10 mouse cellular contexts compared by ENCODE assay signal in genomic region chr17:75017423-75017822, GRCm38 (mm10). TPM values are rescaled to one million over a fixed set of nuclear protein-coding genes. Genes with fewer than 3 reads are reported as not detected.
DNase-seq lines count a peak whose midpoint lies in the region; ATAC-seq and TF ChIP-seq lines count a peak whose summit lies in the region.
"Had no signal": no experiment of that assay in that cellular context is flagged by ENCODE, and none has a peak within 500 bp of the region (broad histone marks: within the 10 kb centered on the region; RNA-seq: fewer than 3 reads in every experiment).

No protein-coding gene starts in this region.

- no peak overlapping the region for H3K4me3 ChIP-seq in hindbrain, postnatal 0 days (ENCODE audit: low read length)
- H3K4me3 ChIP-seq in heart, embryonic 11.5 days (ENCODE audit: low read depth, low read length) = no peak overlapping the region
- H3K4me3 ChIP-seq: heart, embryonic 15.5 days; neural tube, embryonic 12.5 days had no signal

- H3K9me3 ChIP-seq in hindbrain, postnatal 0 days (ENCODE audit: low read length) = no peaks in the 10 kb centered on the region
- H3K9me3 ChIP-seq in heart, embryonic 11.5 days (replicated peaks; ENCODE audit: control insufficient read depth, low read length) = no peaks in the 10 kb centered on the region
- H3K9me3 ChIP-seq: heart, embryonic 15.5 days; neural tube, embryonic 12.5 days had no signal

- intact Hi-C loops in left cerebral cortex, postnatal 14 days (cut with DNase I) = loop anchor here (10.0 kb wide), 1 partner anchor 517 kb away; no protein-coding TSS in a partner anchor

- peak; percentile 39 for ATAC-seq in hindbrain, postnatal 0 days
- no peak; the same call in 1 of the 2 replicates for ATAC-seq in heart, embryonic 11.5 days (replicated peaks; ENCODE audit: insufficient number of reproducible peaks, low FRiP score, low TSS enrichment)

- 0 out of 2 replicates have a peak, but pooled peaks cover 4% of the 10 kb centered on the region for H3K4me1 ChIP-seq in hindbrain, postnatal 0 days (ENCODE audit: insufficient read depth, low read length)
- H3K4me1 ChIP-seq in heart, embryonic 11.5 days (ENCODE audit: control insufficient read depth, insufficient read depth, low read length) = peaks cover 12% of the 10 kb centered on the region

- no peaks in the 10 kb centered on the region for H3K36me3 ChIP-seq in hindbrain, postnatal 0 days (ENCODE audit: insufficient read depth, low read length)
- no peaks in the 10 kb centered on the region; the same call in 1 of the 2 replicates for H3K36me3 ChIP-seq in heart, embryonic 11.5 days (ENCODE audit: control insufficient read depth, insufficient read depth, low read length)
- H3K36me3 ChIP-seq: heart, embryonic 15.5 days; neural tube, embryonic 12.5 days had no signal

- H3K4me2 ChIP-seq in hindbrain, postnatal 0 days (ENCODE audit: low read depth, low read length) = no peak overlapping the region
- H3K4me2 ChIP-seq in heart, embryonic 11.5 days = no peak overlapping the region
- H3K4me2 ChIP-seq: heart, embryonic 15.5 days; neural tube, embryonic 12.5 days had no signal

- peaks cover under 1% of the 10 kb centered on the region; the same call in 1 of the 2 replicates for H3K27me3 ChIP-seq in hindbrain, postnatal 0 days (ENCODE audit: insufficient read depth, low read length)
- no peaks in the 10 kb centered on the region for H3K27me3 ChIP-seq in heart, embryonic 11.5 days (ENCODE audit: control insufficient read depth, insufficient read depth, low read length)
- H3K27me3 ChIP-seq: heart, embryonic 15.5 days had no signal

- peak; percentile 71 for TF ChIP-seq CTCF in hindbrain, postnatal 0 days (IDR thresholded peaks at IDR 0.05; ENCODE audit: low read depth)

- WGBS in hindbrain, postnatal 0 days = 58% methylated on average over 7 of the region's 7 CpGs
- WGBS in heart, embryonic 11.5 days (ENCODE audit: insufficient replicate concordance) = 75% methylated on average over 7 of the region's 7 CpGs

- peak; percentile 34 for DNase-seq in adrenal gland, postnatal 25 days
- no peak for DNase-seq in adrenal gland, postnatal 4 days (ENCODE audit: low spot score in 2 of 2)
- peak; percentile 29 to 62 for DNase-seq in left cerebral cortex, postnatal 14 days (ENCODE audit: low spot score in 2 of 2)
- DNase-seq in left cerebral cortex, adult 9 months (ENCODE audit: low spot score in 2 of 2) = no peak
- peak; percentile 76 for DNase-seq in ZHBTc4 (ENCODE audit: low read depth, low spot score)
- peak; percentile 46 for DNase-seq in hindbrain, postnatal 0 days (ENCODE audit: low spot score)
- DNase-seq in spleen, postnatal 4 days (ENCODE audit: low spot score in 2 of 2) = peak; percentile 35 to 77

- H3K27ac ChIP-seq in hindbrain, postnatal 0 days = no peak overlapping the region
- H3K27ac ChIP-seq in heart, embryonic 11.5 days (ENCODE audit: low read depth, low read length) = no peak overlapping the region
- H3K27ac ChIP-seq: heart, embryonic 15.5 days; neural tube, embryonic 12.5 days had no signal

- no peak overlapping the region for H3K9ac ChIP-seq in hindbrain, postnatal 0 days (replicated peaks; ENCODE audit: low read length)
- no peak overlapping the region for H3K9ac ChIP-seq in heart, embryonic 11.5 days (ENCODE audit: low read depth, low read length)
- H3K9ac ChIP-seq: heart, embryonic 15.5 days; neural tube, embryonic 12.5 days had no signal

RNA-seq across cellular contexts. Expression of gene Ltbp1, which starts 12.1 kb away (rescaled TPM):
- total RNA-seq in adrenal gland, postnatal 25 days (2021) = 9.6 and 11.0 TPM in 2 replicates
- 10 to 100 TPM; 26.8 to 39.2 TPM for total RNA-seq in adrenal gland, postnatal 4 days (2021)
- total RNA-seq in left cerebral cortex, postnatal 14 days (2021) = 1 to 10 TPM; 7.4 to 8.9 TPM
- total RNA-seq in hindbrain, postnatal 0 days (2014; rRNA removed) = 5.0 and 6.6 TPM in 2 replicates
- polyA plus RNA-seq in hindbrain, postnatal 0 days (2015; fragmentation: Nextera tagmentation; extraction: Ambion mirVana) = 1.4 and 1.7 TPM in 2 replicates
- 45.4 and 51.9 TPM in 2 replicates for polyA plus RNA-seq in heart, embryonic 11.5 days (2014; fragmentation: Nextera tagmentation; extraction: Ambion mirVana)

Comparison
In these comparisons a context has a peak if more than half of its experiments do, and no peak if none do; other contexts are left out.
1. DNase-seq: peak in adrenal gland, postnatal 25 days (single experiment), left cerebral cortex, postnatal 14 days (2 of 2), ZHBTc4 (single experiment), hindbrain, postnatal 0 days (single experiment) and spleen, postnatal 4 days (2 of 2); none in adrenal gland, postnatal 4 days (0 of 2) and left cerebral cortex, adult 9 months (0 of 2).